Mouse (Mus musculus) lung, embryonic 16.5 days (tissue): ENCODE measurements around the gene Gpc6. TPM values are rescaled to one million over a fixed set of nuclear protein-coding genes. Genes with fewer than 3 reads are reported as not detected.

Source experiments
- ATAC-seq: fragments of 200-750 bp; cut with Nextera tagmentation; 2 replicates; pipeline ENCODE4 v1.8.0; 2017; ENCODE audit warnings: low read depth, mild to moderate bottlenecking, moderate library complexity
- H3K27ac ChIP-seq: fragments of 300-500 bp; sonication (generic); 2 replicates; pipeline ENCODE4 v1.5.1; 2014; ENCODE audit warnings: mild to moderate bottlenecking, control low read depth, low read length
- H3K27me3 ChIP-seq: fragments of 300-500 bp; sonication (generic); 2 replicates; pipeline ENCODE4 v1.6.1; 2014; ENCODE audit warnings: low read depth, low read length, mixed read lengths; ENCODE audit not compliant: control insufficient read depth, insufficient read depth
- H3K36me3 ChIP-seq: fragments of 300-500 bp; sonication (generic); 2 replicates; pipeline ENCODE4 v1.6.1; 2014; ENCODE audit warnings: low read length; ENCODE audit not compliant: control insufficient read depth, insufficient read depth
- H3K4me1 ChIP-seq: fragments of 300-500 bp; sonication (generic); replicated peaks from 2 replicates; pipeline ENCODE4 v1.6.1; 2014; ENCODE audit warnings: low read length, mixed read lengths; ENCODE audit not compliant: control insufficient read depth, insufficient read depth
- H3K4me2 ChIP-seq: fragments of 300-500 bp; sonication (generic); 2 replicates; pipeline ENCODE4 v1.6.1; 2014; ENCODE audit warnings: low read depth, low read length, control low read depth
- H3K4me3 ChIP-seq: fragments of 300-500 bp; sonication (generic); 2 replicates; pipeline ENCODE4 v1.5.1; 2014; ENCODE audit warnings: mild to moderate bottlenecking, low read length, control low read depth
- H3K9ac ChIP-seq: fragments of 300-500 bp; sonication (generic); 2 replicates; pipeline ENCODE4 v1.6.1; 2014; ENCODE audit warnings: low read length, control low read depth
- H3K9me3 ChIP-seq: fragments of 300-500 bp; sonication (generic); 2 replicates; pipeline ENCODE4 v1.6.1; 2016; ENCODE audit warnings: low read length; ENCODE audit not compliant: control insufficient read depth
- WGBS: fragments of 180-500 bp; shearing (Covaris S2); extraction: QIAGEN DNeasy Blood & Tissue Kit; methylation state at CpG from one replicate; pipeline ENCODE4 v1.1.7; 2014; 5-methylcytosine and 5-hydroxymethylcytosine counted together
- polyA plus RNA-seq: library from polyadenylated mRNA; unstranded; fragments of >200 nt; fragmentation: Nextera tagmentation; extraction: Ambion mirVana; gene quantifications from 2 replicates; pipeline ENCODE4 v1.2.1, GENCODE M21; 2015

Gpc6 gene
- polyA plus RNA-seq, 1 experiment from 2014 or later, result 26.1 TPM

DNA sequence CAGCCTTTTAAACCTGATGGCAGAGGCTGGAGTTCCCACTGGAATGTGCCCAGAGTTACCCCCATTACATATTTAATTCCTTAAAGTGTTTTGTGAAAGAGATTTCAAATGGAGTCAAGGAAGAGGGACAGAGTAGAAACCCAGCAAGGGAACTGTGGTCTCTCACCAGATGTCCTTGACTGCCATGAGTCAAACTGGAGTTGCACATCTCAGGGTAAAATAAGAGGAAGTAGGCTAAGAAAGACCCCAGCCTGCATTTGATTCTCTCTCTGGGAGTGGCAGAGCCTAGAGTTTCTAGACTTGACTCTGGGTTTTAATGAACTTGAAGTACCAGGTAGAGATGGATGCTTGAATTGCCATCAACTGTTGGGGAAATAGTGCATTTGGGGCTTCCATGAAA is 946.2 kb downstream of the Gpc6 start:
- H3K4me3 ChIP-seq, result no peak overlapping the region
- no peak for ATAC-seq
- H3K4me2 ChIP-seq, result no peak overlapping the region
- H3K9me3 ChIP-seq, result no peaks in the 10 kb centered on the region
- 0 out of 2 replicates have a peak, but pooled peaks cover 2% of the 10 kb centered on the region for H3K4me1 ChIP-seq
- no peaks in the 10 kb centered on the region for H3K36me3 ChIP-seq
- H3K27ac ChIP-seq, result no peak overlapping the region
- H3K9ac ChIP-seq, result no peak overlapping the region
- H3K27me3 ChIP-seq, result no peaks in the 10 kb centered on the region

DNA sequence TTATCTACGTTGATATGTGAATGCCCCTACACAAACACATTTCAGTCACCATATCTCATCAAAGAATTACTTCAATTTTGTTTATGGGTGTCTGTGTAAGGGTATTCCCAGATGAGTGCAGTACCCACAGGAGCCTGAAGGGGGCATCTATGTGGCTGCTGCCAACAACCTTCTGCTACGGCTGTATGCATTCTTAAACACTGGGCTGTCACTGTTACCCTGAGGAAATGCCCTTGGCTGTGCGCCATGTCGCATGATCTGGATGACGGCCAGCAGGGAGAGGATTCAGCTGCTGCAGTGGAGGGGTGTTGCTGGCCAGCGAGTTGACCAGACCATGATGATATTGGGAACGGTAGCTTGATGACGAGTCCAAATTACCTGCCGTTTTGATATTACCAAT is 954.2 kb downstream of the Gpc6 start:
- Histone ChIP-seq H3K4me1 (no peaks in the 10 kb centered on the region), H3K4me2 (peak overlapping the region; percentile 17; the same call in 1 of the 2 replicates), H3K4me3 (no peak overlapping the region), H3K9me3 (no peaks in the 10 kb centered on the region), H3K9ac (no peak overlapping the region), H3K27ac (no peak overlapping the region), H3K36me3 (no peaks in the 10 kb centered on the region), H3K27me3 (no peaks in the 10 kb centered on the region)
- WGBS, result 55% methylated on average over 9 of the region's 9 CpGs
- ATAC-seq, result peak; percentile 94

GRCm38 (mm10) chr14:117881112-117881511 is 956.0 kb downstream of the Gpc6 start:
- 80% methylated on average over 6 of the region's 6 CpGs for WGBS

GRCm38 (mm10) chr14:117882222-117882621 is 957.1 kb downstream of the Gpc6 start:
- no peaks in the 10 kb centered on the region for H3K27me3 ChIP-seq
- no peak overlapping the region for H3K27ac ChIP-seq
- ATAC-seq, result no peak
- no peaks in the 10 kb centered on the region for H3K4me1 ChIP-seq
- H3K36me3 ChIP-seq, result no peaks in the 10 kb centered on the region
- H3K9me3 ChIP-seq, result no peaks in the 10 kb centered on the region
- no peak overlapping the region for H3K4me2 ChIP-seq
- 55% methylated on average over 3 of the region's 3 CpGs for WGBS
- no peak overlapping the region for H3K4me3 ChIP-seq
- H3K9ac ChIP-seq, result no peak overlapping the region

More at GRCm38 (mm10) chr14:117881112-117881511, 956.0 kb downstream of the Gpc6 start:
- no peak for ATAC-seq
- no peak overlapping the region for H3K4me3 ChIP-seq
- H3K27me3 ChIP-seq, result no peaks in the 10 kb centered on the region
- no peaks in the 10 kb centered on the region for H3K36me3 ChIP-seq
- H3K4me1 ChIP-seq, result no peaks in the 10 kb centered on the region
- H3K4me2 ChIP-seq, result no peak overlapping the region
- no peak overlapping the region for H3K9ac ChIP-seq
- H3K27ac ChIP-seq, result no peak overlapping the region
- H3K9me3 ChIP-seq, result no peaks in the 10 kb centered on the region

- Histone ChIP-seq H3K4me2 (no peak overlapping the region), H3K27me3 (no peaks in the 10 kb centered on the region), H3K27ac (no peak overlapping the region), H3K36me3 (no peaks in the 10 kb centered on the region), H3K4me3 (no peak overlapping the region), H3K9me3 (no peaks in the 10 kb centered on the region), H3K4me1 (no peaks in the 10 kb centered on the region), H3K9ac (no peak overlapping the region)
- WGBS, result 41% methylated on average over 2 of the region's 2 CpGs
- ATAC-seq, result no peak
Observed at GRCm38 (mm10) chr14:117889653-117890052, 964.5 kb downstream of the Gpc6 start.

GRCm38 (mm10) chr14:117891426-117891825 is 966.3 kb downstream of the Gpc6 start:
- H3K4me1 ChIP-seq, result no peaks in the 10 kb centered on the region
- H3K27ac ChIP-seq, result no peak overlapping the region
- WGBS, result 64% methylated on average over 7 of the region's 7 CpGs
- H3K9me3 ChIP-seq, result no peaks in the 10 kb centered on the region
- H3K27me3 ChIP-seq, result no peaks in the 10 kb centered on the region
- no peak overlapping the region for H3K9ac ChIP-seq
- no peak overlapping the region for H3K4me3 ChIP-seq
- ATAC-seq, result no peak; the same call in 1 of the 2 replicates
- no peak overlapping the region for H3K4me2 ChIP-seq
- no peaks in the 10 kb centered on the region for H3K36me3 ChIP-seq

DNA sequence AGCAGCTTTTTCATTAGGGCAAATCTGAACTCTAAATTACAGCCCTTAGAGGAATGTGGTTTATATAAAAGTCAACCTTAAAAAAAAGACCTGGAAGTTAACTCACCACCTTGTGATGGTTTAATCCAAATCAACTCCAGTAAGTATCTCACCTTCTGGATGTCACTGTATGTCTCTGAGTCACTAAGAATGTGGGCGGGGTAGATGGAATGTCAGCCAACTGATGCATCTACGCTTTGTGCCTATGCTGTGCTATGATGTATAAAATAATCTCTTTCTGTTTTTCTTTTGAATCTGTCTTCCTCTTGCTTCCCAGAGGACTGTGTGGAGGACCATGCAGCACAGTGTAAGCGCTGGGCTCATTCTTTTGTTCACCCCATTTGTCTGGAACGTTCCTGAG is 966.9 kb downstream of the Gpc6 start:
- no peaks in the 10 kb centered on the region for H3K9me3 ChIP-seq
- H3K9ac ChIP-seq, result no peak overlapping the region
- no peaks in the 10 kb centered on the region for H3K27me3 ChIP-seq

GRCm38 (mm10) chr14:117894869-117895538 is 969.9 kb downstream of the Gpc6 start:
- 87% methylated on average over 10 of the region's 10 CpGs for WGBS
- Histone ChIP-seq H3K9me3 (no peaks in the 10 kb centered on the region), H3K36me3 (no peaks in the 10 kb centered on the region), H3K27me3 (no peaks in the 10 kb centered on the region), H3K4me1 (no peaks in the 10 kb centered on the region), H3K27ac (no peak overlapping the region), H3K4me2 (no peak overlapping the region), H3K9ac (no peak overlapping the region), H3K4me3 (no peak overlapping the region)
- ATAC-seq, result no peak

More for the DNA sequence above, 966.9 kb downstream of the Gpc6 start:
- Histone ChIP-seq H3K27ac (no peak overlapping the region), H3K4me2 (no peak overlapping the region), H3K4me1 (no peaks in the 10 kb centered on the region), H3K4me3 (no peak overlapping the region), H3K36me3 (no peaks in the 10 kb centered on the region)
- no peak for ATAC-seq
- WGBS, result 89% methylated on average over 4 of the region's 4 CpGs

GRCm38 (mm10) chr14:117895539-117895912 is 970.4 kb downstream of the Gpc6 start:
- Histone ChIP-seq H3K27ac (no peak overlapping the region), H3K9ac (no peak overlapping the region), H3K4me2 (no peak overlapping the region), H3K27me3 (no peaks in the 10 kb centered on the region), H3K9me3 (no peaks in the 10 kb centered on the region), H3K4me1 (no peaks in the 10 kb centered on the region), H3K4me3 (no peak overlapping the region), H3K36me3 (no peaks in the 10 kb centered on the region)
- 76% methylated on average over 16 of the region's 16 CpGs for WGBS
- ATAC-seq, result no peak

GRCm38 (mm10) chr14:117904300-117904699 is 979.2 kb downstream of the Gpc6 start:
- no peak overlapping the region for H3K4me2 ChIP-seq
- peaks cover 14% of the 10 kb centered on the region for H3K4me1 ChIP-seq
- H3K27me3 ChIP-seq, result no peaks in the 10 kb centered on the region
- 60% methylated on average over 9 of the region's 9 CpGs for WGBS
- H3K4me3 ChIP-seq, result no peak overlapping the region
- no peaks in the 10 kb centered on the region for H3K9me3 ChIP-seq
- no peak for ATAC-seq
- H3K36me3 ChIP-seq, result no peaks in the 10 kb centered on the region
- no peak overlapping the region for H3K27ac ChIP-seq
- H3K9ac ChIP-seq, result no peak overlapping the region
